Mouse (Mus musculus): ENCODE measurements at regions not wholly inside any gene's neighbourhood (a gene's known extent, or its start where the extent isn't known, plus 50 kb on each side); places are given as distances from the start of the nearest gene placed in this dataset.

DNA sequence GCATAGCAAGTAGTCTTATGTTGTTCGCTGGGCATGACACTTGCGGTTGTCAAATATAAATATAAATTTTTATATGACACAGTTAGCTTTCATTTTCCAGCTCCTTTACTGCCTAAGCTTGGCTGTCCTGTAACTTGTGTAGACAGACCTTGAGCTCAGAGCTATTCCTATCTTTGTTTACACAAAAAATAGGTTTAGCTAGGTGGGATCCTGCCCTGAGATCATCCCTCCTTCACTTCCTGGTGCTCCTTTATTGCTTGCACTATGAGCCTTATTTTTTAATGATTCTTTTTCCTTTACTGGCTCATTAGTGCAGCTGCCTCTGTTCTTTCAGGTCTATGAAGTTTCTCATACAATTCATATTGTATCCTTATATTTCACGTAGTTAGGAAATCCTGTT is 375.6 kb upstream of the Tfap2d start:
- no peak for DNase-seq (ENCODE audit: low spot score in 2 of 2)

DNA sequence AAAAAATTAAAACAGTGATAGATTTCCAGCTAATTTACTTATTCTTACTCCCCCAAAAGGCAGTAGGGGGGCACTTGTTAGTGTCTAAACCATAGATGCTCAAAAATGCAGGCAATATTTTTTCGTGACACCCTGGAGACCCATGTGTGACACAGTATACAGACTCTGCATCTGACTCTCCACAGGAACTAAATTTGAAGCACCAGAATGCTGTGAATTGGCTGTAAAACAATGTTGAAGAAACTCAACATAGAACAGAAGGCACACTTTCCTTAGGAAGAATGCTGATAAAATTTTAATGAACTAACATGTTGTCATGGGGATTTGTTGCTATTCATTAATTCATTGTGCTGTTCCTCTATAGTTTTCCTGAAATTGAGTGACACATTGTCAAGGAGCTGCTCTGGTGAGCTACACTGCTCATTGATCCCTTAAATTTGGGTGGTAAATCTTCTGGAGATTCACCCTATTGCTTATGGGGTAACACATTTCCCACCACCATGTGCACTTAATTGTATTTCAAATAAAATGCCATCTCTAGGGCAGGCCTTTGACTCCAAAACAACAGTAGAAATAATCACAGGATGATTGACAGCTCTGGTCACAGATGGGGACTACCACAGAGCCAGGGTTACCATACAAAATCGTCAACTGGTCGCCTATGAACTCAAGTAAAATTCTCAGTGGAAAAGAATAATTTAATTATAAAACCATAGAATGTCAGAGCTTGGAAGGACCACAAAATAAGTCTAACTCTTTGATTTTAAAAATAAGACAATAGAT is 344.3 kb upstream of the Tfap2d start:
- peak in 1 of 2 experiments; percentile 18 for DNase-seq (ENCODE audit: low spot score in 2 of 2)

DNA sequence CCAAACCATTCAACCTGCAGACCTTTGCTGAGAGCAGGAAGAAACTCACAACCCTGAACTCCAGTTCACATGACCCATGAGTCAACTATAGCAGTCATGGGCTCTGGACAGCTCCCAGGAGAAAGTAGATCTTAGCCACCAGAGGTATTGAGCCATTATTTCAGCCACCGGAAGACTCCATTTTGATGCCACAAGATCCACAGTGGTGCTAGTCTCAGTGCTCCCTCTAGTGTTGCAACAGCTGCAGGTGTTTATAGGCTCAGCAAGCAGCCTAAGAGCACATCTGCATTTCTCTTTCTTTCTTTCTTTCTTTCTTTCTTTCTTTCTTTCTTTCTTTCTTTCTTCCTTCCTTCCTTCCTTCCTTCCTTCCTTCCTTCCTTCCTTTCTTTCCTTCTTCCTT is 309.2 kb upstream of the Tfap2d start:
- no peak for DNase-seq (ENCODE audit: low spot score in 2 of 2)

Data from layer of hippocampus, adult 18-20 months (tissue).